Mouse (Mus musculus): Measurements from ENCODE around the gene Rad51b.

DNA sequence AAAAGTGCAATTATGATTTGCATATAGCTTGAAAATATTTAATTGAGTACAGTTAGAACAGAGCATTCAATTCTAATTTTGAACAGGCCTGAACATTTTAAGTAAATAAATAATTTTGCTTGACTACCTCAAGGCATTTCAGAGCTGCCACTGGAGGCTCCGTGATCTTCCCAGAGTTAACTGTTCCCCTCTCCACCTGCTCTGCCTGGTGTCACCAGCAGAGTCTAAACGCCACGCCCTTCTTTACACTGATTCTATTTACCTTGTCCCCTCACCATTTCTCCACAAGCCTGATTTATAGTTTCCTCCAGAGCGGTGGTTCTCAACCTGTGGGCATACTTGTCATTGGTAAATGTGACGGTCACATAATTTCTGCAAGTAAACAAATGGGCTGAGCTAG is 88.1 kb downstream of the Rad51b start:
- TF ChIP-seq POLR2A (IDR thresholded peaks at IDR 0.05; ENCODE audit: insufficient read depth, low read length) (no peak), EP300 (IDR thresholded peaks at IDR 0.05; ENCODE audit: insufficient read depth, low read depth, low read length) (no peak), CTCF (IDR thresholded peaks at IDR 0.05; ENCODE audit: low read depth, low read length) (no peak)
